Mouse (Mus musculus): ENCODE measurements around the gene Gm44790.

Gm44790 gene

DNA sequence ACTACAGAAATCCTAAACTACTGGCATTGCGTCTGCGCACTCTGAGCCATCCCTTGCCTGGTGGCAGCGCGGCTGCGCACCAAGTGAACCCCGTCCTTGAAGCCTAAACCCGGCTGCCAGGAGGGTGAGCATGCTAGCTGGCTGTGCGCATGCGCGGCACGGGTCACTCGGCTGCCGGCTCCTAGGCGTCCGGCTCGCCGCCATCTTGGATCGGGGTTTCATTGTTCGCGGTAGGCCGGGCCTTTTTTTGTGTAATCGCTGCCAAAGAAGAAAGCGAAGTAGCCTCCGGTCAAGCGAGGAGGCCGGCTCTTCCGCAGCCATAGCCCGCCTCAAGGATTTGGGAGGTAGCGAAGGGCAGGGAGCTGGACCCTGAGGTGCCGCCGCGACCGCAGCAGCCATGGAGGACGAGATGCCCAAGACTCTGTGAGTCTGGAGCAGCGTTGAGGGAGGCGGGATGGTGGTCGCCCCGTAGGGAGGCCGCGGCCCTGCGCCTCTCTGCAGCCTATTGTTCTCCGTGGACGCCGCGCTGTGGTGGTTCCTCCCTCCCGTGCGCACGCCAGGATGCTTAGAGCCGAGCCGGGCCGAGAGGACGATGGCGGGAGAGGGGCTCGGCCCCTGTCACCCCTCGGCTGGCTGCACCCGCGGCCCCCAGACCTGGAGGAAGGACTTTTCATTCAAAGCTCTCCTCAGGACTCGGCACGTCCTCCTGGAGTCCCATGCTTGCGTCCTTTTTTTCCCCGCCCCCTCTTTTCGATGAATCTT, 22.2 kb upstream of the Gm44790 start, which contains the start of gene Tia1:
Gene Tia1, plus strand, starts transcription at position 120 of the 762 bp plus-strand sequence.
- peak; percentile 98 to 99 for DNase-seq (ENCODE audit: low spot score in 2 of 2)

DNA sequence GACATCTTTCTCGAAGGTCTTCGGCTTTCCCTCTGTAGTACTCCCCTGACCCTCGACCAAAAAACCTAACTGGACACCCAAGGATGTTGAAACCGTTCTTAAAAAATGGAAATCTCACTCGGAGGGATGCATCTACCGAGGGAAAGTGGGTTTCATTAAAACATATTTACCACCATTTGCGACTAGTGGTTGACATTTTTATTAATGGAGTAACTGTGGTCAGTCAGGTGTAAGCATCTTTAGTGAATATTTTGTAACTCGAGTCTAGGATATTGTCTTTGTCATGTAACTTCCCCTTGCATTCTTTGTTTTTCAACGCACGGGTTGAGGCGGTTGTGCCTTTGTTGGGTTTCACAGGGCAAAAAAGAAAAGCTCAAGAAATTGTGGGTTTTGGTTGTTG, 21.5 kb upstream of the Gm44790 start:
- DNase-seq (ENCODE audit: low spot score in 2 of 2) = no peak

DNA sequence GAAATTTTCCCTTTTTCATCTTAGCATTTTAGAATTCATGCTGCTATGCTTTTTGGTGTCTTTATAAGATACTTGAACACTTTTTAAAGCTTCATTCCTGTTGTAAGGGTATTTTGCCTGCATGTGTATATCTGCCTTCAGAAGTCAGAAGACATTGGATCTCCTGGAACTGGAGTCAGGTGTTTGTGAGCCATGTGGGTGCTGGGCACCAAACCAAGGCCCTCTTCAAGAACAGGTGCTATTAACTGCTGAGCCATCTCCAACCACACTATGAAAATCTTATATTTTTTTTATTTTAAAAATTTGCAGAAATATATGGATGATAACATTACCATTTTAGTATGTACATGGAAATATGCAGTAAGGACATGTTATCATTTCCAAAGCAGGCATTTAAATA, 20.2 kb upstream of the Gm44790 start:
- no peak for DNase-seq (ENCODE audit: low spot score in 2 of 2)

DNA sequence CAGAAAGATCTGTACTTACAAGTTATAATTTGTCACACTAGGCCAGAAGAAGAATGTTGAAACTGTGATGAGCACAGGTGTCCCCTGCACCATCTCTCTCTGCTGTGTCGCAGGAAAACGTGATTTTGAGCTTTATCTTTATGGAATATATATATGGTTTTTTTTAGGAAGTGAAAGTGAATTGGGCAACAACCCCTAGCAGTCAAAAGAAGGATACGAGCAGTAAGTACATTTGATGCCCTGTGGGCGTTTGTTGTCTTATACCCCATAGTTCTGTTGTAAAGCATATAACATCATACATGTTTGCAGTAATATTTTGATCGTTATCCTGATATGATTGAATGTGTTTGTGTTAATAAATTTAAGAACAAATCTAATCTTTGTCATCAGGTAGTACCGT, 7.7 kb upstream of the Gm44790 start:
- no peak for DNase-seq (ENCODE audit: low spot score in 2 of 2)

GRCm38 (mm10) chr6:86419239-86419638, 7.2 kb upstream of the Gm44790 start:
- no peak for DNase-seq (ENCODE audit: low spot score in 2 of 2)

- DNase-seq (ENCODE audit: low spot score in 2 of 2) = no peak
These were observed 6.0 kb upstream of the Gm44790 start for GRCm38 (mm10) chr6:86420491-86420890.

DNA sequence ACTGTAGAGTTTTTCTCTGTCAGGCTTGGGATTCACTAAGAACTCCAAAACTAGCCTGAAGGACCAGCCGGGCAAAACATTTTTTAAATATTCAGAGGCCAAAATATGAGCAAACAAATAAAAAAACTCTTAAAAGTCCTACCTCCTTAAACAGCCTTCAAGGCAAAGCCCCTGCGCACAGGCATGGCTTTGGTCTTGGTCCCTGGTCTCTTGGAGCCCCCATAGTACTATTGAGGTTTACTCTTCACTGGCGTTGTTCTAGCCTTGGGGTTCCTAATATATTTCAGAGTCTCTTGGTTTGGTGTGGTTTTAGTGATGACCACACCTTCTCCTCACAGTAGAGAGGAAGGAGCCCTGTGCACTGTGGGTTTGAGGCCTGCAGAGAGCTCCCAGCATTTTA, 5.1 kb downstream of the Gm44790 start:
- DNase-seq (ENCODE audit: low spot score in 2 of 2) = no peak

- DNase-seq (ENCODE audit: low spot score in 2 of 2) = no peak
These were observed 7.2 kb downstream of the Gm44790 start for GRCm38 (mm10) chr6:86433696-86434095.

DNA sequence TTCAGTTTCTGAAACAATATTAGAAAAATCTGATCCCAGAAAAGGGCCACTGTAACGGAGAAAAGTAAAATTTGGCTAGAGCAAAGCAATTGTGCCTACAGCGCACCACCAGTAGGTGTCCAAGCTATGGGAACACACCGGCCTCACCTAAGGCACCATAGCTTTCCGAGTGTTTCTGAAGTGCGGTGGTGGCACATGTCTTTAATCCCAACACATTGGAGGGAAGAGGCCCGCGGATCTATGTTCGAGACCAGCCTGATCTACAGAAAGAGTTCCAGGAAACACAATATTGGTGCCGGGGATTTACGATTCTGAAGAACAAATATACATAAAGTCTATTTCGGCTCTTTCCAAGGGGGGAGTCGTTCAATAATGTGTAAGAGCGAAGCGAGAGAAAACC, 11.3 kb downstream of the Gm44790 start:
- DNase-seq (ENCODE audit: low spot score in 2 of 2) = peak in 1 of 2 experiments; percentile 46

DNA sequence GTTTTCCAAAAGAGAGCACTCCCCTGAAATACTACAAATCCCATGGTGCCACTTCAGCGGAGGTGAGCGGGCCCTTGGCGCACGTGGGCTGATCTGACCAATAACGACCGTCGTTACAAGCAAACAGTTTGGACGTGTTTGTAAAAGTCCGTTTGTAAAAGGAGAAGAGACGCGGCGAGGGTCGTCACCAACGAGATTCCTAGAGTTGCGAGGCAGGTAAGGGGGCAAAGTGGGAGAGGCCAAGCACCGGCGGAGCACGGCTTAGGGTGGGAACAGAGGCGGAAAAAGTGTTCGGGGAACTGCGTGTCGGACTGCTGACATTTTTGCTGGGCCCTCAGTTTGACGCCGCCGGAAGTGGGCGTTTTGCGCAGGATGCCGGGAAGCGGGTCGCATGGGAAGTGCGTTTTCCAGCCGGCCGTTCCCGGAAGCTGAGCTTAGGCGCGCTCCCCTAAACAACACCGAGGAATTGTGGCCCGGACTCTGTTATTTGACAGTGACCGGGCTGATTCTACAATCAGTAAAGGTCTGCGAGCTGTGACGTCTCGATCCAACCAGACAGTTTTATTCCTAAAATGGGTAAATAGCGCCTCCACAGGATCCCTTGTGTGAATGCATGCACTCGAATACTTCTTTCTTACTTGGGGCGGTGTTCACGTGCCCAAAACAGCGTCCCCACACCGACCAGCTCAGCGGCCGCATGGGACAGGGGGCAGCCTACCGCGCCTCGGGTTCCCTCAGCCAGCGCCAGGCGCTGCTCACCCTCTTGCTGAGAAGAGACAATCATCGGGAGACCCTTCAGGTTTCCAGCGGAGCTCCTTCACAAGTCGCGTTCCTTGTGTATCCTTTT, 12.0 kb downstream of the Gm44790 start, which contains the start of gene C87436:
Gene C87436, plus strand, starts transcription at position 103 of the 847 bp plus-strand sequence.
- peak; percentile 94 to 97 for DNase-seq (ENCODE audit: low spot score in 2 of 2)

DNA sequence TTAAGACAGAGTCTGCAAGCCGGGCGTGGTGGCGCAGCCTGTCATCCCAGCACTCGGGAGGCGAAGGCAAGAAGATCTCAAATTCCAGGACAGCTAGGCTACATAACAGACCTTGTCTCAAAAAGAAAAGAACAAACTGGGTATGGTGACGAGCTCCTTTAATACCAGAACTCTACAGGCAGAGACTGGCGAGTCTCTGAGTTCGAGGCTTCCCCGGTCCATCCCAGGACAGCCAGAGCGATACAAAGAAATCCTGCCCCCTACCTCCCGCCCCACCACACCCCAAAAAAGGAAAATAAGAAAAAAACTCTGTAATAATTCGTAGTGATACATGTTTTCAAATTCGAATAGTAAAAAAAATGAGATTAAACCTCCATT, 12.7 kb downstream of the Gm44790 start:
- no peak for DNase-seq (ENCODE audit: low spot score in 2 of 2)

- no peak for DNase-seq (ENCODE audit: low spot score in 2 of 2)
These were observed 13.1 kb downstream of the Gm44790 start for GRCm38 (mm10) chr6:86439531-86439930.

DNA sequence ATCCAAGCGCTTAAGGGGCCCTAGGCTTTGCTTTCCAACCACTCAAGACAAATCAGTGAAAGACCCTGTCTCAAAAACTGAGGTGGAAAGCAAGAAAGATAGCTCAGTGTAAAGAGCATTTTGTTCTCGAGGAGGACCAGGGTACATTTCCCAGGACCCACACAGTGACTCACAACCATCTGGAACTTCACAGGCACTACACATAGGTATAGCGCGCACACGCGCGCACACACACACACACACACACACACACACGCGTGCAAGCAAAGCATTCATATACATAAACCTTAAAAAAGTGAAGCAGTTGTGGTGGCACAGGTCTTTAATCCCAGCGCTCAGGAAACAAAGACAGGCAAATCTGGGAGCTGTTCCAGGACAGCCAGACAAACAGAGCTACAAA, 15.1 kb downstream of the Gm44790 start:
- DNase-seq (ENCODE audit: low spot score in 2 of 2) = no peak

DNA sequence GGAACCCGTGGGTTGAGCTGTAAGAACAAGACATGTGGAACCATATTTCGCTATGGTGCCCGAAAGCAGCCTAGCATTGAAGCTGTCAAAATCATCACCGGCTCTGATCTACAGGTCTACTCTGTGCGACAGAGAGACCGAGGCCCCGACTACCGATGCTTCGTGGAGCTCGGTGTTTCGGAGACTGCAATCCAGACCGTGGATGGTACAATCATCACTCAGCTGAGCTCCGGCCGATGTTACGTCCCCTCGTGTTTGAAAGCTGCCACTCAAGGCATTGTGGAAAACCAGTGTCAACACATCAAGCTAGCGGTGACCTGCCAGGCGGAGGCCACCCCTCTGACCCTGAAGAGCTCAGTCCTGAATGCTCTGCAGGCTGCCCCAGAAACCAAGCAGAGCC, 19.1 kb downstream of the Gm44790 start:
- no peak for DNase-seq (ENCODE audit: low spot score in 2 of 2)

DNA sequence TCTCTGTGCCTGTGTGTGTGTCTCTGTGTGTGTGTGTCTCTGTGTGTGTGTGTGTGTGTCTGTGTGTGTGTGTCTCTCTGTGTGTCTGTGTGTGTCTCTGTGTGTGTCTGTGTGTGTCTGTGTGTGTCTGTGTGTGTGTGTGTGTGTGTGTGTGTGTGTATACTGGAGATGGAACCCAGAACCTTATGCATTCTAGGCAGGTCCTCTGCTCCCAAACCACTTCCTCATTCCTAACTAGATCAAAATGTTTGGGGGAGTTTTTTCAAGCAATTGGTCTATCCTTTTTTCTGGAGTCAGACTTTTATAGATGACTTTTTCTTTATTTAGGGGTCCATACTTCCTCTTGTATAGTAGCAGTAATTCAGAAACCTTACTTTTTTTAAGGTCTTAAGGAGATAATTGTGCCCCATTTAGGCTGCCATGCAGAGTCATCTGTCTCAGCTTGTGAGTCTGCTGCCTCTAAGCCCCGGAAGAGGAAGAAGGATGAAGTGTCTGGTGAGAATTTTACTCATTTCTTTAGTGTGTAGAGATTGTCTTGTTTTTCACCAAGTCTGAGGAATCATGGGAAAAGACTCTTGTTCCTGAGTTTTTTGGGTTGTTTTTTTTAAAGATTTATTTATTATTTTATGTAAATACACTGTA, 20.6 kb downstream of the Gm44790 start:
- DNase-seq (ENCODE audit: low spot score in 2 of 2) = no peak

- no peak for DNase-seq (ENCODE audit: low spot score in 2 of 2)
These were observed 30.3 kb downstream of the Gm44790 start for GRCm38 (mm10) chr6:86456727-86457126.

DNA sequence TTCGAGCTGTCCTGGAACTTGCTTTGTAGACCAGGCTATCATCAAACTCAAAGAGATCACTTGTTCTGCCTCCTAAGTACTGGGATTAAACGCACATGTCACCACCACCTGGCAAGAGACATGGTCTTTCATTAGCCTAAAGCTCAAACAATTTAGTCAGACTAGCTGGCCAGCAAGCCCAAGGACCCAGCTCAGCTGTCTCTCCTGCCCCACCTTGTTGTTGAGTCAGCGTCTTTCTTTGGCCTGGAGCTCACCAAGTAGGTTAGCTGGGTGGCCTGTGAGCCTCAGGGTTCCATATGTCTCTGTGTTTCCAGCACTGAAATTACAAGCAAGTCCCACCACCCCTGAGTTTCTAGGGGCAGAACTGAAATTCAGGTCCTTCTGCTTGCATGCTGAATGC, 36.6 kb downstream of the Gm44790 start:
- DNase-seq (ENCODE audit: low spot score in 2 of 2) = no peak

- no peak for DNase-seq (ENCODE audit: low spot score in 2 of 2)
These were observed 44.9 kb downstream of the Gm44790 start for GRCm38 (mm10) chr6:86471317-86471716.

DNA sequence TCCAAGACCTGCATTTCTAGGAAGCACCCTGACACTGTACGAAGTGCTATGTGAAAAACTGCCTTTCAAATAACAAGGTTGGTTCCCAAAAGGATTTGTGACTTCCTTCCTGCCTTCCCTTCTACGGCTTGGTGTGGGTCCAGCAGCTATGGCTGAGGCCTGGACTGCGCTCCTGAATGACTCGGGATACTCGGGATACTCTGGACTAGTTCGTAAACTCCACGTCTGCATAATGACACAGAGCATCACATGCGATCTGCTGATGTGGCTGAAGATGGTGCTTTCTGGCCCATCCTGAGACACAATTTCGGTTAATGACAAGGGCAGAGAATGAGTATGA, 45.3 kb downstream of the Gm44790 start:
- no peak for DNase-seq (ENCODE audit: low spot score in 2 of 2)

- peak; percentile 97 to 99 for DNase-seq (ENCODE audit: low spot score in 2 of 2)
These were observed 45.9 kb downstream of the Gm44790 start for GRCm38 (mm10) chr6:86472100-86472955.

GRCm38 (mm10) chr6:86473077-86473476, 46.6 kb downstream of the Gm44790 start:
- DNase-seq (ENCODE audit: low spot score in 2 of 2) = no peak

GRCm38 (mm10) chr6:86474072-86474471, 47.6 kb downstream of the Gm44790 start:
- DNase-seq (ENCODE audit: low spot score in 2 of 2) = no peak
